Mouse (Mus musculus): ENCODE results near the gene Ctla4. TPM values are rescaled to one million over a fixed set of nuclear protein-coding genes. Genes with fewer than 3 reads are reported as not detected.
A peak's percentile ranks its signal among the peaks of the same experiment; 100 is the strongest.

Gene Ctla4
- polyA plus RNA-seq, 1 experiment = not detected

GRCm38 (mm10) chr1:60860357-60860946 is 26.3 kb upstream of the Ctla4 start:
- no peak for TF ChIP-seq POLR2A (IDR thresholded peaks at IDR 0.05; ENCODE audit: borderline replicate concordance, insufficient read depth, low read length)
- peak; percentile 52; the same call in 1 of the 2 replicates for TF ChIP-seq CTCF (IDR thresholded peaks at IDR 0.05; ENCODE audit: borderline replicate concordance, insufficient read depth, low read depth, low read length)
- 12% methylated on average over 3 of the region's 3 CpGs for WGBS
- H3K27ac ChIP-seq (ENCODE audit: insufficient read depth, low read length) = no peak overlapping the region
- no peaks in the 10 kb centered on the region for H3K27me3 ChIP-seq (ENCODE audit: control insufficient read depth, insufficient read depth, low read length)
- DNase-seq = peak; percentile 21 to 27
- no peak overlapping the region for H3K4me3 ChIP-seq (replicated peaks; ENCODE audit: insufficient read depth, low read depth, low read length)
- no peaks in the 10 kb centered on the region for H3K4me1 ChIP-seq (ENCODE audit: control insufficient read depth, insufficient read depth, low read length)

- TF ChIP-seq CTCF (IDR thresholded peaks at IDR 0.05; ENCODE audit: borderline replicate concordance, insufficient read depth, low read depth, low read length) = no peak
- no peak for TF ChIP-seq POLR2A (IDR thresholded peaks at IDR 0.05; ENCODE audit: borderline replicate concordance, insufficient read depth, low read length)
- no peaks in the 10 kb centered on the region for H3K4me1 ChIP-seq (ENCODE audit: control insufficient read depth, insufficient read depth, low read length)
- DNase-seq = peak; percentile 10 to 18
- no peak overlapping the region for H3K27ac ChIP-seq (ENCODE audit: insufficient read depth, low read length)
- H3K27me3 ChIP-seq (ENCODE audit: control insufficient read depth, insufficient read depth, low read length) = no peaks in the 10 kb centered on the region
- 3% methylated on average over 5 of the region's 5 CpGs for WGBS
- peak overlapping the region; percentile 43 for H3K4me3 ChIP-seq (replicated peaks; ENCODE audit: insufficient read depth, low read depth, low read length)
Measured at GRCm38 (mm10) chr1:60860955-60861354, 25.8 kb upstream of the Ctla4 start.

- TF ChIP-seq POLR2A (IDR thresholded peaks at IDR 0.05; ENCODE audit: borderline replicate concordance, insufficient read depth, low read length) = no peak
- no peak for TF ChIP-seq CTCF (IDR thresholded peaks at IDR 0.05; ENCODE audit: borderline replicate concordance, insufficient read depth, low read depth, low read length)
- DNase-seq = no peak
- Histone ChIP-seq H3K4me1 (ENCODE audit: control insufficient read depth, insufficient read depth, low read length) (no peaks in the 10 kb centered on the region), H3K4me3 (replicated peaks; ENCODE audit: insufficient read depth, low read depth, low read length) (no peak overlapping the region), H3K27me3 (ENCODE audit: control insufficient read depth, insufficient read depth, low read length) (no peaks in the 10 kb centered on the region), H3K27ac (ENCODE audit: insufficient read depth, low read length) (no peak overlapping the region)
- 37% methylated on average over 5 of the region's 5 CpGs for WGBS
Measured at GRCm38 (mm10) chr1:60861431-60861830, 25.4 kb upstream of the Ctla4 start.

GRCm38 (mm10) chr1:60862510-60862909 is 24.3 kb upstream of the Ctla4 start:
- Histone ChIP-seq H3K27ac (ENCODE audit: insufficient read depth, low read length) (no peak overlapping the region), H3K4me1 (ENCODE audit: control insufficient read depth, insufficient read depth, low read length) (no peaks in the 10 kb centered on the region), H3K4me3 (replicated peaks; ENCODE audit: insufficient read depth, low read depth, low read length) (no peak overlapping the region), H3K27me3 (ENCODE audit: control insufficient read depth, insufficient read depth, low read length) (no peaks in the 10 kb centered on the region)
- no peak for DNase-seq
- TF ChIP-seq CTCF (IDR thresholded peaks at IDR 0.05; ENCODE audit: borderline replicate concordance, insufficient read depth, low read depth, low read length) (no peak), POLR2A (IDR thresholded peaks at IDR 0.05; ENCODE audit: borderline replicate concordance, insufficient read depth, low read length) (no peak)
- 84% methylated on average over 3 of the region's 3 CpGs for WGBS

- Histone ChIP-seq H3K4me3 (replicated peaks; ENCODE audit: insufficient read depth, low read depth, low read length) (no peak overlapping the region), H3K27me3 (ENCODE audit: control insufficient read depth, insufficient read depth, low read length) (no peaks in the 10 kb centered on the region), H3K4me1 (ENCODE audit: control insufficient read depth, insufficient read depth, low read length) (no peaks in the 10 kb centered on the region), H3K27ac (ENCODE audit: insufficient read depth, low read length) (no peak overlapping the region)
- DNase-seq = no peak
- WGBS = 53% methylated on average over 13 of the region's 13 CpGs
- TF ChIP-seq CTCF (IDR thresholded peaks at IDR 0.05; ENCODE audit: borderline replicate concordance, insufficient read depth, low read depth, low read length) = no peak
- TF ChIP-seq POLR2A (IDR thresholded peaks at IDR 0.05; ENCODE audit: borderline replicate concordance, insufficient read depth, low read length) = no peak
Measured at GRCm38 (mm10) chr1:60862951-60863461, 23.8 kb upstream of the Ctla4 start.

- no peak overlapping the region for H3K4me3 ChIP-seq (replicated peaks; ENCODE audit: insufficient read depth, low read depth, low read length)
- H3K4me1 ChIP-seq (ENCODE audit: control insufficient read depth, insufficient read depth, low read length) = no peaks in the 10 kb centered on the region
- 68% methylated on average over 3 of the region's 3 CpGs for WGBS
- no peak for DNase-seq
- H3K27me3 ChIP-seq (ENCODE audit: control insufficient read depth, insufficient read depth, low read length) = no peaks in the 10 kb centered on the region
- TF ChIP-seq POLR2A (IDR thresholded peaks at IDR 0.05; ENCODE audit: borderline replicate concordance, insufficient read depth, low read length) (no peak), CTCF (IDR thresholded peaks at IDR 0.05; ENCODE audit: borderline replicate concordance, insufficient read depth, low read depth, low read length) (no peak)
- H3K27ac ChIP-seq (ENCODE audit: insufficient read depth, low read length) = no peak overlapping the region
Measured at GRCm38 (mm10) chr1:60863701-60864100, 23.1 kb upstream of the Ctla4 start.

- TF ChIP-seq CTCF (IDR thresholded peaks at IDR 0.05; ENCODE audit: borderline replicate concordance, insufficient read depth, low read depth, low read length) = no peak
- no peak for TF ChIP-seq POLR2A (IDR thresholded peaks at IDR 0.05; ENCODE audit: borderline replicate concordance, insufficient read depth, low read length)
- Histone ChIP-seq H3K4me1 (ENCODE audit: control insufficient read depth, insufficient read depth, low read length) (no peaks in the 10 kb centered on the region), H3K27ac (ENCODE audit: insufficient read depth, low read length) (no peak overlapping the region), H3K4me3 (replicated peaks; ENCODE audit: insufficient read depth, low read depth, low read length) (no peak overlapping the region), H3K27me3 (ENCODE audit: control insufficient read depth, insufficient read depth, low read length) (no peaks in the 10 kb centered on the region)
- 87% methylated on average over 2 of the region's 2 CpGs for WGBS
- no peak for DNase-seq
Measured at GRCm38 (mm10) chr1:60865167-60865566, 21.6 kb upstream of the Ctla4 start.

GRCm38 (mm10) chr1:60866043-60866442 is 20.8 kb upstream of the Ctla4 start:
- no peak for DNase-seq
- 79% methylated on average over 5 of the region's 5 CpGs for WGBS
- TF ChIP-seq POLR2A (IDR thresholded peaks at IDR 0.05; ENCODE audit: borderline replicate concordance, insufficient read depth, low read length) (no peak), CTCF (IDR thresholded peaks at IDR 0.05; ENCODE audit: borderline replicate concordance, insufficient read depth, low read depth, low read length) (no peak)
- no peak overlapping the region for H3K4me3 ChIP-seq (replicated peaks; ENCODE audit: insufficient read depth, low read depth, low read length)
- H3K27me3 ChIP-seq (ENCODE audit: control insufficient read depth, insufficient read depth, low read length) = no peaks in the 10 kb centered on the region
- H3K27ac ChIP-seq (ENCODE audit: insufficient read depth, low read length) = no peak overlapping the region
- H3K4me1 ChIP-seq (ENCODE audit: control insufficient read depth, insufficient read depth, low read length) = no peaks in the 10 kb centered on the region

Data from cerebellum, adult 2 months (tissue).